Mouse (Mus musculus) testis, postnatal 14 days (tissue): Measurements from ENCODE around the gene A930033H14Rik.

ENCODE experiments used
- DNase-seq: peaks from one replicate; pipeline ENCODE4 v3.0.0; 2021; ENCODE audit warnings: low spot score

The A930033H14Rik gene

GRCm38 (mm10) chr10:69225951-69226350, 13.1 kb upstream of the A930033H14Rik start:
- no peak for DNase-seq

GRCm38 (mm10) chr10:69225471-69225870, 12.6 kb upstream of the A930033H14Rik start:
- DNase-seq = no peak

- DNase-seq = no peak
Observed at GRCm38 (mm10) chr10:69224276-69224675, 11.4 kb upstream of the A930033H14Rik start.

GRCm38 (mm10) chr10:69223232-69223631, 10.3 kb upstream of the A930033H14Rik start:
- no peak for DNase-seq

- DNase-seq = no peak
Observed at GRCm38 (mm10) chr10:69221955-69222354, 9.1 kb upstream of the A930033H14Rik start.

- no peak for DNase-seq
Observed at GRCm38 (mm10) chr10:69221148-69221547, 8.2 kb upstream of the A930033H14Rik start.

- DNase-seq = no peak
Observed at GRCm38 (mm10) chr10:69220296-69220695, 7.4 kb upstream of the A930033H14Rik start.

GRCm38 (mm10) chr10:69219289-69219626, 6.4 kb upstream of the A930033H14Rik start:
- no peak for DNase-seq

- DNase-seq = peak; percentile 79
Observed at GRCm38 (mm10) chr10:69218458-69219288, 5.8 kb upstream of the A930033H14Rik start.

GRCm38 (mm10) chr10:69217127-69217690, 4.3 kb upstream of the A930033H14Rik start:
- no peak for DNase-seq

GRCm38 (mm10) chr10:69213986-69214385, 1.1 kb upstream of the A930033H14Rik start:
- no peak for DNase-seq

GRCm38 (mm10) chr10:69213451-69213877, 566 bp upstream of the A930033H14Rik start:
- no peak for DNase-seq

- peak; percentile 28 for DNase-seq
Observed at GRCm38 (mm10) chr10:69211976-69212375, 922 bp downstream of the A930033H14Rik start.

- peak; percentile 72 for DNase-seq
Observed at GRCm38 (mm10) chr10:69211560-69211959, 1.3 kb downstream of the A930033H14Rik start.

GRCm38 (mm10) chr10:69210659-69211058, 2.2 kb downstream of the A930033H14Rik start:
- DNase-seq = no peak

- DNase-seq = no peak
Observed at GRCm38 (mm10) chr10:69210006-69210405, 2.9 kb downstream of the A930033H14Rik start.

- no peak for DNase-seq
Observed at GRCm38 (mm10) chr10:69208705-69209104, 4.2 kb downstream of the A930033H14Rik start.

- no peak for DNase-seq
Observed at GRCm38 (mm10) chr10:69207981-69208630, 4.8 kb downstream of the A930033H14Rik start.

GRCm38 (mm10) chr10:69207481-69207880, 5.4 kb downstream of the A930033H14Rik start:
- no peak for DNase-seq

- DNase-seq = no peak
Observed at GRCm38 (mm10) chr10:69206081-69206480, 6.8 kb downstream of the A930033H14Rik start.

- no peak for DNase-seq
Observed at GRCm38 (mm10) chr10:69204677-69205400, 8.1 kb downstream of the A930033H14Rik start.

- no peak for DNase-seq
Observed at GRCm38 (mm10) chr10:69193721-69194120, 19.2 kb downstream of the A930033H14Rik start.
